Mouse (Mus musculus): ENCODE data around the gene Olfr930. TPM values are rescaled to one million over a fixed set of nuclear protein-coding genes. Genes with fewer than 3 reads are reported as not detected.

The Olfr930 gene
- total RNA-seq (2021): not detected
- long read RNA-seq, experiment 1: 0 reads
- long read RNA-seq, experiment 2: 0 reads

GRCm38 (mm10) chr9:38929509-38929908 lies at the start of gene Olfr930:
TSS of gene Olfr930 (plus strand) at chr9:38929809.
- DNase-seq: no peak

- DNase-seq: peak; percentile 33 to 45
These were observed 24.0 kb downstream of the Olfr930 start for GRCm38 (mm10) chr9:38953401-38954123.

- no peak for DNase-seq
These were observed 24.5 kb downstream of the Olfr930 start for GRCm38 (mm10) chr9:38954124-38954416.

GRCm38 (mm10) chr9:38972013-38972412 lies 42.4 kb downstream of the Olfr930 start, which contains the start of gene Olfr933:
TSS of gene Olfr933 (plus strand) at chr9:38972313.
- DNase-seq: no peak

Other genes with a start within 250 kb of the Olfr930 start
- not detected for gene Olfr919, start 226.1 kb upstream of the Olfr930 start, total RNA-seq (2021)
- gene Vwa5a, start 211.5 kb upstream of the Olfr930 start, total RNA-seq (2021): 10 to 100 TPM; 41.1 to 48.3 TPM
- under 1 TPM; 0.23 to 0.40 TPM for gene Olfr920, start 177.5 kb upstream of the Olfr930 start, total RNA-seq (2021)
- not detected for gene Olfr921, start 156.7 kb upstream of the Olfr930 start, total RNA-seq (2021)
- not detected for gene Olfr922, start 115.2 kb upstream of the Olfr930 start, total RNA-seq (2021)
- not detected for gene Olfr923, start 103.3 kb upstream of the Olfr930 start, total RNA-seq (2021)
- not detected for gene Olfr924, start 85.4 kb upstream of the Olfr930 start, total RNA-seq (2021)
- gene Olfr26, start 74.7 kb upstream of the Olfr930 start, total RNA-seq (2021): not detected
- gene Olfr926, start 52.7 kb upstream of the Olfr930 start, total RNA-seq (2021): not detected
- gene Olfr933, start 42.5 kb downstream of the Olfr930 start, total RNA-seq (2021): under 1 TPM in 1 of 2 experiments, not detected in 1; 0.10 TPM
- gene Olfr934, start 58.5 kb downstream of the Olfr930 start, total RNA-seq (2021): not detected
- not detected for gene Olfr935, start 69.9 kb downstream of the Olfr930 start, total RNA-seq (2021)
- not detected for gene Olfr146, start 93.6 kb downstream of the Olfr930 start, total RNA-seq (2021)
- not detected for gene Olfr937, start 135.1 kb downstream of the Olfr930 start, total RNA-seq (2021)
- not detected for gene Olfr938, start 149.1 kb downstream of the Olfr930 start, total RNA-seq (2021)
- gene Olfr27, start 198.3 kb downstream of the Olfr930 start, total RNA-seq (2021): not detected
- not detected for gene Olfr943, start 236.5 kb downstream of the Olfr930 start, total RNA-seq (2021)

Data from adrenal gland, postnatal 36 days (tissue).